Mouse (Mus musculus) lung, postnatal 0 days (tissue): ENCODE results near the gene Tnrc18.

Source experiments
- CTCF ChIP-seq: IDR thresholded peaks from 2 replicates; pipeline ENCODE4 v1.5.1; 2016; ENCODE audit warnings: antibody characterized with exemption, mild to moderate bottlenecking
- EP300 ChIP-seq: IDR thresholded peaks from 2 replicates; pipeline ENCODE4 v1.6.1; 2016; ENCODE audit warnings: antibody characterized with exemption, mild to moderate bottlenecking, control low read depth

DNA sequence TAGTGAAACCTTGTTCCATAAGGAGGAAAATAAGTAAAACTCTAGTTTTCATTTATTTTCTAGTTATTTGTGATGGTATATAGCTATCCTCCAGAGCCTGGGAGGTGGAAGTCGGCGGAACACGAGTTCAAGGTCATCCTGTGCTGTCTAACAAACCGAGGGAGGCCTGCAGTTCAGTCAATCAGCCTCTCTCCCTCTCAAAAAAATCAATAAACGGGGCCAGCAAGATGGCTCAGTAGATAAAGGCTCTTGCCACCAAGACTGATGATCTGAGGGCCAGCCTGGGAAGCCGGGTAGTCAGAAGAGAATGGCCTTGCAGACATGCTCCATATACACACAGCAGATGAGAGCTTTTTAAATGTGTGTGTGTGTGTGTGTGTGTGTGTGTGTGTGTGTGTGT lies 6.6 kb upstream of the Tnrc18 start:
- TF ChIP-seq CTCF (no peak), EP300 (no peak)
